10 mouse cellular contexts compared by ENCODE assay signal in the genomic region with DNA sequence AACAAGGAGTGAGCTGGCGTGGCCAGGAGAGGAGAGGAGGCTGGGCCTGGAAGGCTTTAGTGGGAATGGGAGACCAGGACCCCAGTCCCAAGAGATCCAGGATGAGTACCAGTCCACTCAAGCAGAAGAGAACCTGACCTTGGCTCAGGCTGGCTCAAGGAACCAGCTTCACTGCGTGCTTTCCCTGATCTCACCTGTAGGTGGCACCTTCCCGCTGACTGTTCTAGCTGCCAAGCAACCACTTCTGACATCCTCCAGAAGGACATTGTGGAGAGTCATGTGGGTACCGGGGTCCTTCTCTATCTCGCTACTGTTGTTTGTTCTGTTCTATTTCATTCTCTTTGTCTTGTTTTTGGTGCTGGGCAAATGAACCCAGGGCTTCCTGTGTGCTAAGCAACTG.
A peak's percentile ranks its signal among the peaks of the same experiment; 100 is the strongest.
DNase-seq lines count a peak whose midpoint lies in the region; ATAC-seq and TF ChIP-seq lines count a peak whose summit lies in the region.
"Had no signal": no experiment of that assay in that cellular context is flagged by ENCODE, and none has a peak within 500 bp of the region (broad histone marks: within the 10 kb centered on the region; RNA-seq: fewer than 3 reads in every experiment).

No protein-coding gene starts in this region.

- no peak overlapping the region for H3K27ac ChIP-seq in layer of hippocampus, adult 2 months
- no peak overlapping the region for H3K27ac ChIP-seq in neural tube, embryonic 12.5 days
- H3K27ac ChIP-seq: embryonic facial prominence, embryonic 13.5 days; liver, embryonic 13.5 days had no signal

- 27% methylated on average over 5 of the region's 5 CpGs for WGBS in neural tube, embryonic 12.5 days

- DNase-seq in layer of hippocampus, adult 2 months (ENCODE audit: low spot score in 2 of 2), result peak in 1 of 2 experiments; percentile 54
- DNase-seq in layer of hippocampus, postnatal 36 days, result no peak
- DNase-seq in MN1 (ENCODE audit: low spot score), result peak; percentile 7
- peak; percentile 44 for DNase-seq in cerebellum, adult 9-10 months
- peak; percentile 49 to 71 for DNase-seq in frontal cortex, postnatal 36 days (ENCODE audit: low spot score in 2 of 2)
- DNase-seq in left cerebral cortex, adult 18-20 months (ENCODE audit: low spot score in 2 of 2), result peak; percentile 56 to 69
- DNase-seq: liver, embryonic 13.5 days had no signal

- H3K36me3 ChIP-seq in neural tube, embryonic 12.5 days, result no peaks in the 10 kb centered on the region
- H3K36me3 ChIP-seq: embryonic facial prominence, embryonic 13.5 days; liver, embryonic 13.5 days had no signal

- peaks cover 7% of the 10 kb centered on the region; the same call in 1 of the 2 replicates for H3K4me1 ChIP-seq in neural tube, embryonic 12.5 days
- H3K4me1 ChIP-seq: liver, embryonic 13.5 days had no signal

- peak; percentile 41; the same call in 1 of the 2 replicates for ATAC-seq in neural tube, embryonic 12.5 days (ENCODE audit: low FRiP score, low read depth)
- ATAC-seq in inflammation-experienced regulatory T-cells, adult 6 months, result no peak

- H3K4me2 ChIP-seq in neural tube, embryonic 12.5 days (replicated peaks), result no peak overlapping the region
- H3K4me2 ChIP-seq: embryonic facial prominence, embryonic 13.5 days; liver, embryonic 13.5 days had no signal

- H3K27me3 ChIP-seq in neural tube, embryonic 12.5 days (replicated peaks), result 0 out of 2 replicates have a peak, but pooled peaks cover 3% of the 10 kb centered on the region
- H3K27me3 ChIP-seq: liver, embryonic 13.5 days had no signal

- TF ChIP-seq CTCF in layer of hippocampus, adult 2 months (conservative IDR thresholded peaks at IDR 0.05), result peak; percentile 82

- H3K9ac ChIP-seq in neural tube, embryonic 12.5 days, result no peak overlapping the region
- H3K9ac ChIP-seq: embryonic facial prominence, embryonic 13.5 days; liver, embryonic 13.5 days had no signal

- no peak overlapping the region for H3K4me3 ChIP-seq in layer of hippocampus, adult 2 months
- no peak overlapping the region for H3K4me3 ChIP-seq in neural tube, embryonic 12.5 days
- H3K4me3 ChIP-seq: embryonic facial prominence, embryonic 13.5 days; liver, embryonic 13.5 days had no signal

- no peaks in the 10 kb centered on the region for H3K9me3 ChIP-seq in neural tube, embryonic 12.5 days
- H3K9me3 ChIP-seq: embryonic facial prominence, embryonic 13.5 days; liver, embryonic 13.5 days had no signal

Comparison
In these comparisons a context has a peak if more than half of its experiments do, and no peak if none do; other contexts are left out.
1. DNase-seq: peak in MN1 (single experiment), cerebellum, adult 9-10 months (single experiment), frontal cortex, postnatal 36 days (2 of 2) and left cerebral cortex, adult 18-20 months (2 of 2); none in layer of hippocampus, postnatal 36 days (0 of 2).